Mouse (Mus musculus): ENCODE results near the gene Tfpi.

- TF ChIP-seq CTCF (IDR thresholded peaks at IDR 0.05; ENCODE audit: borderline replicate concordance, control insufficient read depth, extremely low read depth, insufficient read depth, low read length, poor library complexity) (no peak), POLR2A (IDR thresholded peaks at IDR 0.05; ENCODE audit: control insufficient read depth, extremely low read depth, insufficient read depth, low read length, poor library complexity) (no peak)
These were observed 444 bp downstream of the Tfpi start for GRCm38 (mm10) chr2:84476131-84476530.

Data from thymus, adult 2 months (tissue).